In the genomic region with DNA sequence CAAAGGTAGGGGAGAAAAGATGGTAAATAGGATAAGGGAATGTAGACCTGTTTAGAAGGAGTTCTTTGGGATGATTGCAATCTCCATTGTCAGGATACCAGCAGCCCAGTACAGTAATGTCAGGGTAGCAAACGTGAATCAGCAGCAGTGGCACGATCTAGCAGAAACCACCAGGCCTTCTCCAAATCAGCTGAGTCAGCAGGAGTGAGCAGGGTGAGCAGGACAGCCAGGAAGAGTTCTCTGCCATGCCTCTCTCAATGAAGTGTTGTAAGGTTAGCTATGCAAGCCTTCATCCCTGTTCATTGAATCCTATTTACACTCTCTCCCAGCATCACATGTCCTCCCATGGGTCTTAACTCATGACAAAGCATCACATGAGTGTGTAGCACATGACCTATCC, we compare ENCODE assay signal across 25 mouse cellular contexts.
"Had no signal": no experiment of that assay in that cellular context is flagged by ENCODE, and none has a peak within 500 bp of the region (broad histone marks: within the 10 kb centered on the region; RNA-seq: fewer than 3 reads in every experiment).

No protein-coding gene starts in this region.

- DNase-seq: gastrocnemius, postnatal 14 days; gastrocnemius, postnatal 36 days; heart, adult 18-20 months; heart, postnatal 14 days; heart, postnatal 36 days; kidney, adult 18-20 months; kidney, adult 8-10 months; kidney, postnatal 10 days; kidney, postnatal 25 days; kidney, postnatal 4 days; left cerebral cortex, postnatal 4 days had no signal

- ATAC-seq: hindbrain, embryonic 16.5 days; inflammation-experienced regulatory T-cells, adult 6 months; intestine, embryonic 15.5 days; intestine, postnatal 0 days; liver, embryonic 12.5 days had no signal

- H3K9ac ChIP-seq: heart, embryonic 12.5 days; hindbrain, embryonic 12.5 days; hindbrain, embryonic 14.5 days; intestine, embryonic 15.5 days; limb, embryonic 13.5 days; limb, embryonic 15.5 days; liver, embryonic 12.5 days; liver, embryonic 14.5 days had no signal

- H3K4me1 ChIP-seq: heart, embryonic 10.5 days; heart, embryonic 12.5 days; hindbrain, embryonic 10.5 days; hindbrain, embryonic 12.5 days; intestine, embryonic 15.5 days; limb, embryonic 13.5 days; limb, embryonic 15.5 days; liver, embryonic 12.5 days had no signal

- H3K27me3 ChIP-seq: heart, embryonic 12.5 days; hindbrain, embryonic 12.5 days; intestine, embryonic 15.5 days; limb, embryonic 13.5 days; limb, embryonic 15.5 days; liver, embryonic 12.5 days had no signal

- H3K4me3 ChIP-seq: heart, embryonic 10.5 days; heart, embryonic 12.5 days; hindbrain, embryonic 10.5 days; hindbrain, embryonic 12.5 days; intestine, embryonic 15.5 days; layer of hippocampus, adult 2 months; limb, embryonic 13.5 days; limb, embryonic 15.5 days; liver, embryonic 12.5 days had no signal

- H3K36me3 ChIP-seq: heart, embryonic 10.5 days; heart, embryonic 12.5 days; hindbrain, embryonic 10.5 days; hindbrain, embryonic 12.5 days; intestine, embryonic 15.5 days; limb, embryonic 13.5 days; limb, embryonic 15.5 days; liver, embryonic 12.5 days had no signal

- H3K9me3 ChIP-seq: heart, embryonic 10.5 days; heart, embryonic 12.5 days; hindbrain, embryonic 10.5 days; hindbrain, embryonic 12.5 days; intestine, embryonic 15.5 days; limb, embryonic 13.5 days; limb, embryonic 15.5 days; liver, embryonic 12.5 days had no signal

- H3K27ac ChIP-seq: heart, embryonic 10.5 days; hindbrain, embryonic 10.5 days; hindbrain, embryonic 12.5 days; hindbrain, embryonic 14.5 days; intestine, embryonic 15.5 days; layer of hippocampus, adult 2 months; limb, embryonic 13.5 days; limb, embryonic 15.5 days; liver, embryonic 12.5 days; liver, embryonic 14.5 days had no signal

- H3K4me2 ChIP-seq: heart, embryonic 12.5 days; hindbrain, embryonic 12.5 days; hindbrain, embryonic 14.5 days; intestine, embryonic 15.5 days; limb, embryonic 13.5 days; limb, embryonic 15.5 days; liver, embryonic 12.5 days had no signal
